In the genomic region with DNA sequence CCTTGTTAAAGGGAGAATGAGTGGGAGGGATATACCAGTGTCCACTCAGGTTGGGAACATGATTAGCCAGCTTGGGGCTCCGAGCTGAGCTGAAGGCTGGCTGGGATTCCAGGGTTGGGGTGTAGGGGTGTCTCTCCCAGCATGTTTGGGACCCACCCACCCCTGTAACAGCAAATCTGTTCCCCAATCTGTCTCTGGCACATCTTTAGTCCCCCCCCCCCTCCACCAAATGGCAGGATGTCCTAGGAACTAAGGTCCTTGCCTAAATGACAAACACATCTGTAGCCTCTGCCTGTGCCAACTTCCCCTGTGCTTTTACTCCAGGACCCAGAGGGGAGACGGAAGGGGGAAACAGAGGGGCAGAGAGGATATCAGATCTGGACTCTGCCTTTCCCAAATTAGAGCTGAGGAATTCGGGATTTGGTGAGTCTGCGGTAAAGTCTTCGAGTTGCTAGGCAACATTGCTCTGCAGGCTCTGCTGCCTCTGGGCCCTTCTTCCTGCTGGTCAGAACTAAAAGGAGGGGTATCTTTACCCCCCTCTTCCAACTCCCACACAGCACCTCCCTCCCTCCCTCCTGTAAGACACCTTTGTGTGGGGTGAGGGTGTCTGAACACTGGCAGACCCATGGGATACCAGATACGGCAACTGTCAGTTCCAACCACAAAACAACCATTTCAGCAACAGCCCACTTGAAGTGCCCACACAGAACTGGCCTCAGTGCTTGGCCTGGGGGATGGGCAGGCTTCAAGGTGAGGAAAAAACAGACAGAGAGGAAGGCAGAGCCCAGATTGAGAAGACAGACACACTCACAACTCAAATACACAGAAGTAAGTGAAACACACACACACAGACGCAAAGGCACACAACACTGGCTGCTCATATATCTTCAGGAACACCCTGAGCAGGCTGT, we compare ENCODE assay signal across 10 mouse cellular contexts. TPM values are rescaled to one million over a fixed set of nuclear protein-coding genes. Genes with fewer than 3 reads are reported as not detected.
DNase-seq lines count a peak whose midpoint lies in the region; ATAC-seq and TF ChIP-seq lines count a peak whose summit lies in the region.
"Had no signal": no experiment of that assay in that cellular context is flagged by ENCODE, and none has a peak within 500 bp of the region (broad histone marks: within the 10 kb centered on the region; RNA-seq: fewer than 3 reads in every experiment).

A gene (plus strand): TSS at position 861 of the 911 bp plus-strand sequence.

- DNase-seq in cerebellum, adult 2 months, result no peak
- DNase-seq in cerebellum, postnatal 25 days, result no peak
- no peak for DNase-seq in lung, postnatal 10 days
- DNase-seq in midbrain, postnatal 0 days (ENCODE audit: low spot score), result peak; percentile 42
- DNase-seq in cerebellum, postnatal 14 days, result no peak
- no peak for DNase-seq in cerebellum, adult 8-10 months
- DNase-seq: thymus, adult 2 months had no signal

- H3K36me3 ChIP-seq in lung, embryonic 15.5 days, result no peaks in the 10 kb centered on the region
- no peaks in the 10 kb centered on the region for H3K36me3 ChIP-seq in midbrain, postnatal 0 days (ENCODE audit: insufficient read depth, low read length)
- H3K36me3 ChIP-seq: limb, embryonic 12.5 days had no signal

- H3K4me3 ChIP-seq in cerebellum, adult 2 months (replicated peaks; ENCODE audit: insufficient read depth, low read depth, low read length), result no peak within 1 kb of the TSS
- no peak within 1 kb of the TSS for H3K4me3 ChIP-seq in lung, embryonic 15.5 days
- no peak within 1 kb of the TSS for H3K4me3 ChIP-seq in midbrain, postnatal 0 days (ENCODE audit: low read depth, low read length)
- H3K4me3 ChIP-seq: limb, embryonic 12.5 days had no signal

- TF ChIP-seq CTCF in cerebellum, adult 2 months (IDR thresholded peaks at IDR 0.05; ENCODE audit: borderline replicate concordance, insufficient read depth, low read depth, low read length), result no peak
- no peak for TF ChIP-seq CTCF in midbrain, postnatal 0 days (IDR thresholded peaks at IDR 0.05)

- H3K27me3 ChIP-seq in cerebellum, adult 2 months (ENCODE audit: control insufficient read depth, insufficient read depth, low read length), result no peaks in the 10 kb centered on the region; the same call in 1 of the 2 replicates
- peaks cover 27% of the 10 kb centered on the region for H3K27me3 ChIP-seq in lung, embryonic 15.5 days
- peaks cover 10% of the 10 kb centered on the region for H3K27me3 ChIP-seq in midbrain, postnatal 0 days (ENCODE audit: insufficient read depth, low read length)

- H3K4me2 ChIP-seq in lung, embryonic 15.5 days, result no peak within 1 kb of the TSS
- H3K4me2 ChIP-seq in midbrain, postnatal 0 days (ENCODE audit: low read depth, low read length, poor library complexity, severe bottlenecking), result no peak within 1 kb of the TSS
- H3K4me2 ChIP-seq: limb, embryonic 12.5 days had no signal

- WGBS in cerebellum, adult 2 months, result 30% methylated on average over 7 of the region's 7 CpGs
- WGBS in lung, embryonic 15.5 days, result 23% methylated on average over 7 of the region's 7 CpGs
- WGBS in midbrain, postnatal 0 days, result 23% methylated on average over 7 of the region's 7 CpGs

- no peak for TF ChIP-seq POLR2A in cerebellum, adult 2 months (IDR thresholded peaks at IDR 0.05; ENCODE audit: borderline replicate concordance, insufficient read depth, low read length)

- no peak within 1 kb of the TSS for H3K27ac ChIP-seq in cerebellum, adult 2 months (ENCODE audit: insufficient read depth, low read length)
- no peak within 1 kb of the TSS for H3K27ac ChIP-seq in lung, embryonic 15.5 days
- H3K27ac ChIP-seq in midbrain, postnatal 0 days (ENCODE audit: low read depth, low read length), result peak within 1 kb of the TSS; percentile 32; the same call in 1 of the 2 replicates
- H3K27ac ChIP-seq: limb, embryonic 12.5 days had no signal

- H3K9ac ChIP-seq in lung, embryonic 15.5 days, result no peak within 1 kb of the TSS
- no peak within 1 kb of the TSS for H3K9ac ChIP-seq in midbrain, postnatal 0 days (replicated peaks; ENCODE audit: low read length, poor library complexity, severe bottlenecking)
- H3K9ac ChIP-seq: limb, embryonic 12.5 days had no signal

- no peaks in the 10 kb centered on the region for H3K4me1 ChIP-seq in cerebellum, adult 2 months (ENCODE audit: control insufficient read depth, insufficient read depth, low read length)
- peaks cover 18% of the 10 kb centered on the region for H3K4me1 ChIP-seq in lung, embryonic 15.5 days
- H3K4me1 ChIP-seq in midbrain, postnatal 0 days (ENCODE audit: insufficient read depth, low read length), result peaks cover 8% of the 10 kb centered on the region

- ATAC-seq in lung, embryonic 15.5 days (ENCODE audit: borderline replicate concordance, extremely low read depth, low FRiP score, low TSS enrichment), result no peak
- no peak for ATAC-seq in granulocyte monocyte progenitor cell, adult 5-6 weeks (replicated peaks; ENCODE audit: poor library complexity, severe bottlenecking)
- peak; percentile 49 for ATAC-seq in midbrain, postnatal 0 days (ENCODE audit: low FRiP score)

- no peaks in the 10 kb centered on the region for H3K9me3 ChIP-seq in lung, embryonic 15.5 days
- no peaks in the 10 kb centered on the region for H3K9me3 ChIP-seq in midbrain, postnatal 0 days (ENCODE audit: low read length)
- H3K9me3 ChIP-seq: limb, embryonic 12.5 days had no signal

RNA-seq across cellular contexts. Expression of the gene that starts here (rescaled TPM):
- polyA plus RNA-seq in cerebellum, adult 2 months (2012; rRNA removed), result 15.8 and 15.9 TPM in 2 replicates
- 11.6 and 13.0 TPM in 2 replicates for polyA plus RNA-seq in lung, embryonic 15.5 days (2015; fragmentation: Nextera tagmentation; extraction: Ambion mirVana)
- 11.0 and 16.9 TPM in 2 replicates for total RNA-seq in granulocyte monocyte progenitor cell, adult 5-6 weeks (2014; fragmentation: Nextera tagmentation)
- 10.3 and 10.8 TPM in 2 replicates for total RNA-seq in granulocyte monocyte progenitor cell, adult 5-6 weeks (2017)
- total RNA-seq in midbrain, postnatal 0 days (2014; rRNA removed), result 15.2 and 15.8 TPM in 2 replicates
- polyA plus RNA-seq in midbrain, postnatal 0 days (2015; fragmentation: Nextera tagmentation; extraction: Ambion mirVana), result 14.9 and 16.1 TPM in 2 replicates
